21 mouse cellular contexts compared by ENCODE assay signal in genomic region chr8:120138958-120139357, GRCm38 (mm10). TPM values are rescaled to one million over a fixed set of nuclear protein-coding genes. Genes with fewer than 3 reads are reported as not detected.
"Had no signal": no experiment of that assay in that cellular context is flagged by ENCODE, and none has a peak within 500 bp of the region (broad histone marks: within the 10 kb centered on the region; RNA-seq: fewer than 3 reads in every experiment).

No protein-coding gene starts in this region.

- H3K36me3 ChIP-seq: liver, embryonic 15.5 days; midbrain, embryonic 10.5 days; midbrain, embryonic 12.5 days; neural tube, embryonic 12.5 days had no signal

- H3K4me3 ChIP-seq: liver, embryonic 15.5 days; midbrain, embryonic 10.5 days; midbrain, embryonic 12.5 days; neural tube, embryonic 12.5 days had no signal

- ATAC-seq: midbrain, embryonic 16.5 days had no signal

- H3K4me1 ChIP-seq: liver, embryonic 15.5 days had no signal

- H3K27me3 ChIP-seq: neural tube, embryonic 12.5 days had no signal

- H3K9ac ChIP-seq: liver, embryonic 15.5 days; lung, embryonic 14.5 days; midbrain, embryonic 12.5 days; neural tube, embryonic 12.5 days had no signal

- H3K27ac ChIP-seq: liver, embryonic 15.5 days; midbrain, embryonic 10.5 days; midbrain, embryonic 12.5 days; neural tube, embryonic 12.5 days had no signal

- H3K9me3 ChIP-seq: liver, embryonic 15.5 days; midbrain, embryonic 10.5 days; midbrain, embryonic 12.5 days; neural tube, embryonic 12.5 days had no signal

- DNase-seq: lung, adult 18-20 months; lung, embryonic 14.5 days; lung, postnatal 10 days; lung, postnatal 4 days; midbrain, embryonic 14.5 days; retina, postnatal 1 day; right cerebral cortex, adult 18-20 months; right cerebral cortex, postnatal 25 days; right cerebral cortex, postnatal 4 days; thymus, adult 18-20 months; thymus, postnatal 14 days; thymus, postnatal 36 days had no signal

- H3K4me2 ChIP-seq: liver, embryonic 15.5 days; lung, embryonic 14.5 days; midbrain, embryonic 12.5 days; neural tube, embryonic 12.5 days had no signal

RNA-seq across cellular contexts. Expression of gene Fam92b, which starts 38.3 kb away (rescaled TPM):
- total RNA-seq: megakaryocyte, adult 5-6 weeks; megakaryocyte-erythroid progenitor cell, adult 5-6 weeks; neutrophil, adult 5-6 weeks had no signal
- polyA plus RNA-seq: liver, embryonic 15.5 days; lung, embryonic 14.5 days; spleen, adult 2 months had no signal
